ENCODE assay signal across 8 mouse cellular contexts in genomic region chrX:134296301-134296700, GRCm38 (mm10). TPM values are rescaled to one million over a fixed set of nuclear protein-coding genes. Genes with fewer than 3 reads are reported as not detected.
DNase-seq lines count a peak whose midpoint lies in the region; ATAC-seq and TF ChIP-seq lines count a peak whose summit lies in the region.

No protein-coding gene starts in this region.

- no peaks in the 10 kb centered on the region for H3K4me1 ChIP-seq in cortical plate, adult 2 months (ENCODE audit: control insufficient read depth, insufficient read depth, low read length)
- H3K4me1 ChIP-seq in midbrain, embryonic 13.5 days (replicated peaks): 0 out of 2 replicates have a peak, but pooled peaks cover 8% of the 10 kb centered on the region

- peak; percentile 22 for DNase-seq in right cerebral cortex, postnatal 14 days
- no peak for DNase-seq in right cerebral cortex, adult 18-20 months
- DNase-seq in heart, postnatal 14 days: peak; percentile 4 to 15
- DNase-seq in kidney, postnatal 25 days: peak; percentile 63 to 76
- no peak for DNase-seq in urinary bladder, postnatal 25 days (ENCODE audit: low spot score)
- DNase-seq in spleen, postnatal 14 days (ENCODE audit: low spot score in 2 of 2): no peak

- peak overlapping the region; percentile 57 for H3K4me2 ChIP-seq in midbrain, embryonic 13.5 days (replicated peaks)

- H3K9ac ChIP-seq in midbrain, embryonic 13.5 days (replicated peaks): peak overlapping the region; percentile 73

- H3K9me3 ChIP-seq in midbrain, embryonic 13.5 days: no peaks in the 10 kb centered on the region

- H3K4me3 ChIP-seq in cortical plate, adult 2 months (ENCODE audit: insufficient read depth, low read length): peak overlapping the region; percentile 81
- H3K4me3 ChIP-seq in midbrain, embryonic 13.5 days (replicated peaks): peak overlapping the region; percentile 56

- H3K36me3 ChIP-seq in midbrain, embryonic 13.5 days: no peaks in the 10 kb centered on the region

- TF ChIP-seq POLR2A in cortical plate, adult 2 months (IDR thresholded peaks at IDR 0.05; ENCODE audit: extremely low read depth, insufficient read depth, low read length): no peak

- WGBS in midbrain, embryonic 13.5 days: 26% methylated on average over 9 of the region's 9 CpGs

- 0 out of 2 replicates have a peak overlapping the region, but pooled peaks have one; percentile 58 for H3K27ac ChIP-seq in cortical plate, adult 2 months (ENCODE audit: insufficient read depth, low read length)
- peak overlapping the region; percentile 83 for H3K27ac ChIP-seq in midbrain, embryonic 13.5 days

- ATAC-seq in midbrain, embryonic 13.5 days: peak; percentile 61

- 0 out of 2 replicates have a peak, but pooled peaks cover 10% of the 10 kb centered on the region for H3K27me3 ChIP-seq in midbrain, embryonic 13.5 days

- intact Hi-C loops in heart, postnatal 14 days (cut with DNase I): no loop called here

- TF ChIP-seq CTCF in cortical plate, adult 2 months (IDR thresholded peaks at IDR 0.05; ENCODE audit: extremely low read depth, insufficient read depth, low read length): no peak

RNA-seq across cellular contexts. Expression of gene Tmem35a, which starts 1.3 kb away (rescaled TPM):
- polyA plus RNA-seq in cortical plate, adult 2 months (2012; rRNA removed): 40.7 and 43.7 TPM in 2 replicates
- 10 to 100 TPM in 1 of 2 experiments, 1 to 10 TPM in 1; 9.2 to 11.9 TPM for total RNA-seq in heart, postnatal 14 days (2021)
- 93.6 and 94.8 TPM in 2 replicates for polyA plus RNA-seq in midbrain, embryonic 13.5 days (2015; fragmentation: Nextera tagmentation; extraction: Ambion mirVana)

RNA-seq across cellular contexts. Expression of gene Cenpi, which starts 11.6 kb away (rescaled TPM):
- polyA plus RNA-seq in cortical plate, adult 2 months (2012; rRNA removed): 0.44 and 0.48 TPM in 2 replicates
- 1 to 10 TPM; 1.2 to 1.5 TPM for total RNA-seq in heart, postnatal 14 days (2021)
- 10.1 and 11.8 TPM in 2 replicates for polyA plus RNA-seq in midbrain, embryonic 13.5 days (2015; fragmentation: Nextera tagmentation; extraction: Ambion mirVana)

RNA-seq across cellular contexts. Expression of gene Trmt2b, which starts 19.5 kb away (rescaled TPM):
- 8.7 and 9.8 TPM in 2 replicates for polyA plus RNA-seq in cortical plate, adult 2 months (2012; rRNA removed)
- total RNA-seq in heart, postnatal 14 days (2021): 10 to 100 TPM; 37.4 to 55.0 TPM
- 4.5 and 4.7 TPM in 2 replicates for polyA plus RNA-seq in midbrain, embryonic 13.5 days (2015; fragmentation: Nextera tagmentation; extraction: Ambion mirVana)

Comparison
In these comparisons a context has a peak if more than half of its experiments do, and no peak if none do; other contexts are left out.
1. DNase-seq: peak in right cerebral cortex, postnatal 14 days (single experiment), heart, postnatal 14 days (2 of 2) and kidney, postnatal 25 days (2 of 2); none in right cerebral cortex, adult 18-20 months (single experiment), urinary bladder, postnatal 25 days (single experiment) and spleen, postnatal 14 days (0 of 2).